Mouse (Mus musculus) 416B (cell line): ENCODE data around the gene Rad51.

ENCODE experiments used
- DNase-seq: peaks from one replicate; pipeline ENCODE4 v3.0.0; 2011; ENCODE audit warnings: low read depth

The Rad51 gene

DNA sequence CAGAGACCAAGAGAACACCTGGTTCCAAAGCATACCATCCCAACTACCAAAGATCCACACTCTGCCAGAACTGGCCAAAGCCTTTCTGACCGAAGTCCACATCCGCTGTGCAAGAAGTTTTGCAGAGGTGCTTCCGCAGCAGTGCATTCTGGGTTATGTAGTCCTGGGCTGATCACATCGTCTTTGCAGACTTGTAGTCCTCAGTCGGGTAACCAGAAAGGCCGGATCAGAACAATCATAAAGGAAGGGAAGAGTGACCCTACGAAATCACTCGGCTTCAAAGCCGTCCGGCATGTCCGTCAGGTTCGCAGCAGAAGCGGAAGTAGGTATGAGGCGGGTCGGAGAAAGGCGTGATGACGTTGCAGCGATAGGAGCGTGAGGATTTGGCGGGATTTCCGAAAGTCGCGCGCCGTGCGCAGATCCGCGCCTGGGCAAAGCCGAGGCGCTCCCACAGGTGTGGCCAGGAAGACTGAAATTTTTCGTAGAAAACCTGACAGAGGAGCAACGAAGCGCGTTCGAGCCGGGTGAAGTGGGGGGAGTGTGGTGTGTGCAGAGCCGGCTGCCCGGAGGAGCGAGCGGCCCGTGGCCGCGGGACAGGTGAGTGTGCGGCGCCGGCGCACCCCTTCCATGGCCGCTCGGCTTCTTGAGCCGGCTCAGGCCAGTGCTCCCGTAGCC, at the start of gene Rad51:
Gene Rad51 (plus strand): TSS at position 356 of the 675 bp plus-strand sequence.
- DNase-seq: peak; percentile 93

DNA sequence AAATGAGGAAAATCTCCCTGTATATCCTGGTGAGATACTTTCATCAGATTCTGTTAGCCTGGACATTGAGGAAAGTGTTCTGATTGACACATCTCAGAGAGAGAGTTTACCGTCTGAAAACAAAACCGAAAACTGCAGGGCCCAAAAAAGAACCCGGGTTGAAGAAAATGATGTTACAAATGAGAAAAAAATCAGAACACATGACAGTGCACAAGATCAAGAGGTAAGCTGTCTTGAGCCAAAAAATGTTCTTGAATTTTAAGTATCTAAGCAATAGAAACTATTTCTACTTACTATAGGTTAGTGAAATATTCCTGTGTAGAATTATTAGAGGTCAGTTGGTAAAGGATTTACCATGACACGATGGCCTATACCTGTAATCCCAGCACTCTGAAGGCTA, 40.2 kb upstream of the Rad51 start:
- DNase-seq: no peak

DNA sequence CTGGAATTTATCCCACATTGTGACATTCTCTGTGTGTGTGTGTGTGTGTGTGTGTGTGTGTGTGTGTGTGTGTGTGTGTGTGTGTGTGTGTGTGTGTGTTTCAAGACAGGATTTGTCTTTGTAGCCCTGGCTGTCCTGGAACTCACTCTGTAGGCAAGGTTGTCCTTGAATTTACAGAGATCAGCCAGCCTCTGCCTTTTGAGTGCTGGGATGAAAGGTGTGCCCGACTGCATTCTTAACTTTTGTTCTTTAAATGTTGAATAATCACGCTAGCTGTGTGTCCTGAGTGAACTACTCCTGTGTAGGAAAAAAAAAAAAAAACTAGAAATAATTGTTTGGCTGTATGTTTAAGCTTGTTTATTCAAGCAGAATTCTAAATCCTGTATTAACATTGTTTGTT, 26.4 kb upstream of the Rad51 start:
- DNase-seq: no peak

DNA sequence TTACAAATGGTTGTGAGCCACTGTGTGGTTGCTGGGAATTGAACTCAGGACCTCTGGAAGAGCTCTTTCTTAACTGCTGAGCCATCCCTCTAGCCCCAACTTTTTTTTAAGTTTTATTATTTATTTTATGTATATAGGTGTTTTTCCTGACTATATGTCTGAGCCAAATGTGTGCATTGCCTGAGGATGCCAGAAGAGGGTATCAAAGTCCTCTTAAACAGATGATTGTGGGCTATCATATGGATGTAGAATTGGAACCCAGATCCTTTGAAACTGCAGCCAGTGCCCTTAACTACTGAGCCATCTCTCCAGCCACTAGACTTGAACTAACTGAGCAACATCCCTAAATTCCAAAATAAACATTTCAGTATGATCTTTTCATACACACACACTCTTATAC, 11.0 kb upstream of the Rad51 start:
- DNase-seq: peak; percentile 32

DNA sequence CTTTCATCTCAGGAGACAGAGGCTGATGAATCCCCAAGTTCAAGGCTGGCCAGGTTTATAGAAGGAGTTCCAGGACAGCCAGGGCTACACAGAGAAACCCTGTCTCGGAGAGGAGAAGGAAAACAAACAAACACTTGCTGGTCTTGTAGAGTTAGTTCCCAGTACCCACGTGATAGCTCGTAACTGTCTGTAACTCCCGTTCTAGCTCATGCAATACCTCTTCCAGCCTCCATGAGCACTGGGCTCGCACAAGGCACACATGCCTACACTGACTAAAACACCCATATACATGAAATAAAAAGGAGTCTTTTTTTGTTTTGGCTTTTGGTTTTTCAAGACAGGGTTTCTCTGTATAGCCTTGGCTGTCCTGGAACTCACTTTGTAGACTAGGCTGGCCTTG, 6.0 kb upstream of the Rad51 start:
- DNase-seq: no peak

DNA sequence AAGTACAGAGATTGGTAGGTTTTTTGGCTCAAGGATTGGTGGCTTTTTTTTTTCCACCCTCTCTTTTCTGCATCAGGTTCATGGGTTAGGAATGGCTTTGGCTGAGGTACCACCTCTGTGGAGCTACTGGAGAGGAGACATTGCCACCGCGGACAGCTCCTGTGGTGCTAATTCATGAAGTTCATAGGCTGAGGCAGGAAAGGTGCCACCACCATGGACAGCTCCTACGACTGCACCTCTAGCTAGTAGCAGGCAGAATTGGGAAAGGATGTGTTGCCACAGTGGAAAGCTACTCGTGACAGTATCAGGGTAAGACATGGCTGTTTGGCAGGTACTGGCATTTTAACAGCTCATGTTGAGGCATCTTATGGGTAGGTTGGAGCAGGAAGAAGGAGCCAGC, 4.0 kb upstream of the Rad51 start:
- peak; percentile 71 for DNase-seq

DNA sequence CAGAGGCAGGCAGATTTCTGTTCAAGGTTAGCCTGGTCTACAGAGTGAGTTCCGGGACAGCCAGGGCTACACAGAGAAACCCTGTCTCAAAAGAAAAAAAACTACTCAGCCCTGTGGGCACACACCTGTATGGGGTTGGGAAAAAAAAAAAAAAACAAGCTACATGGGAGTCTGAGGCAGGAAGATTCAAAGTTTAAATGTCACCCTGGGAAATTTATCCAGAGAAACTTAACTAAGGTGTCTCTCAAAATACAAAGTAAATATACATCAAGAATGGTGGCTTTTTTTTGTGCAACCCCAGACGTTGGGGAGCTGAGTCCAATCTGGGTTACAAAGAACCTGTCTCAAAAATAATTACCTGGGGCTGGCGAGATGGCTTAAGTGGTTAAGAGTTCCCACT, 1.5 kb upstream of the Rad51 start:
- no peak for DNase-seq

DNA sequence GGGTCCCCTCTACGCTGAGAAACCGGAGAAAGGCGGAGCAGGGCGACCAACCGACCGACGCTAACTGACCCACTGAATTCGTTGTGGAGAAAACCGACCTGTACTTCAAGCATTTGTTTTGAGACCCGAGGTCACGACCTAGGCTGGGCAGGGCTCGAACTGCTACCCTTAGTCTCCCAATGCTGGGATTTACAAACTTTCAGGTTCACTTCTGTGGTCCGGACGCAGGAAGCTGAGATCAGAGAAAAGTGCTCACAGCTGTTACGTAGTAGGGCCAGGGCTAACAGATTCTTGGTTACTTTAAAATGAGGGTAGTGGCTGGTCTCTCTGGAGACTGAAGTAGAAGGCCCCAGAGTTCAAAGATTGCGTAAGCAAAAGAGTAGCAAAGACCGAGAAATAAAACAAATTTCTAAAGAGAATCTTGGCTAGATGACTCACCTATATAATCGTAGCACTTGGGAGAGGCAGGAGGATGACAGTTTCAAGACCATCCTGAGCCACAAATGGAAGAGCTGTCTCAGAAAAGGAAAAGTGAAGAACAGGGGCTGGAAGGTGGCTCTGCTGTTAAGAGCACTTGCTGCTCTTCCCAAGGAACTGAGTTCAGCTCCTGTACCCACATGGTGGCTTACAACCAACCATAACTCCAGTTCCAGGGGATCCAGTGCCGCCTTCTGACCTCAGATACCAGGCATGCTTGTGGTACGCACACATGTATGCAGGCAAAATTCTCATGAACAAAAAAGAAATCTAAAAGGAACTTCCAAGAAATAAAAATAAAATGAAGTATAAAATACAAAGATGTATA, 730 bp downstream of the Rad51 start:
- DNase-seq: peak; percentile 59

DNA sequence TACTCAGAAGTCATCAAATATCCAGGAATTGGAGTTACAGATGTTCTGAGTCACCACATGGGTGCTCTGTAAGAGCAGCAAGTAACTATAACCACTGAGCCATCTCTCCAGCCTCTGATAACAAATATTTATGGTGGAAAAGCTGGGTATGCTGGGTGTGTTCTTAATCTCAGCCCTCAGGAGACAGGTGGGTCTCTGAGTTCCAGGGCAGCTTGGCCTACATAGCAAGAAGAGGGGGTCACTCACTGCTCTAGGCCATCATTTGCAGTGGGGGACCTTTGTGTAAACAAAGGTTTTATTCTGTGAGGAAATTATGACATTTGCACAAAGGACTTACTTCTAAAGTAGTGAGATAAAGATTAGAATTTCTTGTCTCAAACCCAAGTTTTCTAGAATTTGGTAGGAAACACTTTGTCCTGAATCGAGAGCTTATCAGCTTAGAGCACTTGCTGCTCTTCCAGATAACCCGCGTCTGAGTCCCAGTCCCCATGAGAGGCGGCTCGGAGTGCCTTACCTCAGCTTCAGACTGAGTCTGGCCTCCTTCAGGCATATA, 23.8 kb downstream of the Rad51 start:
- no peak for DNase-seq

DNA sequence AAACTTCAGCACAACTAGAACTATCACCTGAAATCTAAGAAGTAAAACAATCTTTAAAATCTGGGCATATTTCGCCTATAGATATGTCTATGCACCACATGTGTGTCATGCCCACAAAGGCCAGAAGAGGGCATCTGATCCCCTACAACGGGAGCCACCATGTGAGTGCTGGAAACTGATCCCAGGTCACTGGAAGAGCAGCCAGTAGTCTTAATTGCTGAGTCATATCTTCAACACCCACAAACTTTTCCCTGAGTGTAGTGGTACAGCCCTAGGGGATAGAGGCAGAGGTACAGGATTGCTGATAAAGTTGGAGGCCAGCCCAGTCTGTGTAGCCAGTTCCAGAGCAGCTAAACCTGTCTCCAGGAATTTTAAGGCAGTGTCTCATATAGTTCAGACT, 32.6 kb downstream of the Rad51 start:
- DNase-seq: peak; percentile 42

DNA sequence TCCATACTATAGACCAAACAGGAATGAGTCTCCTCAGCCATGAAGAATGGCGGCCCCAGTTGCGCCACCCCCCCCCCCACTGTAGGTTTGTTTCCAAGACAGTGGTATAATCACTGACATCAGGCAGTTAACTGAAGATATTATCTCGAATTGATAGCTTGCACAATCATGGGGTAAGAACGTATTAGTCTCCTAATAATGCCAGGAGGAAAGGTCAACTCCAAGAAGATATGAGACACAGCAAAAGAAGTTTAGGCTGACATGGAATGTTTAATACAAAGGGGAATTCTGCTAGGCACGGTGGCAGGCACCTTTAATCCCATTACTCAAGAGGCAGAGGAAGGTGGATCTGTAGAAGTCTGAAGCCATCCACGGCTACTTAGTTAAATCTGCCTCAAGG, 33.8 kb downstream of the Rad51 start:
- DNase-seq: no peak

DNA sequence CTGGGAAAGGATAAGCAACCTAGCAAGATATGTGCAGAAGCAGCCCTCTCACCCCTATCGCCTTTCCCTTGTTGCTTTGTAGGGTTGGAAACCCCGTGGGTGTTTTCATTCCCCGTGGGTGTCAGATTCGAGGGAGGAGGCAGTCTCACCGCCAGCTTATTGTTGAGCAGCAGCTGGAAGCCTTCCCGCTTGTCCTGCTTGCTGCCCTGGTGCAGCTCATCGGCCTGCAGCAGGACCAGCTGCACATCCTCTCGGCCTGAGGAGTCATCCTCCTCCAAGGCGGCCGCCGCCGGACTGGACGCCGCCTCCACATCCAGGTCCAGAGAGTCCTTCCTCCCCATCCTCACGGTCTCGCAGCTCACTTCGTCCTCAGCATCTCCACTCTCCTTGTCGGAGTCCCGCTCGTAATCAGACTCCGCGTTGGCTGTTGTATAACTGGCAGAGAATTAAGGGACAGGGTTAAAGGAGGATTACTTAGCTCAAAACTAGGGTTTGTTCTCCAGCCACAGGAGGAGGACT, 34.6 kb downstream of the Rad51 start:
- DNase-seq: no peak

DNA sequence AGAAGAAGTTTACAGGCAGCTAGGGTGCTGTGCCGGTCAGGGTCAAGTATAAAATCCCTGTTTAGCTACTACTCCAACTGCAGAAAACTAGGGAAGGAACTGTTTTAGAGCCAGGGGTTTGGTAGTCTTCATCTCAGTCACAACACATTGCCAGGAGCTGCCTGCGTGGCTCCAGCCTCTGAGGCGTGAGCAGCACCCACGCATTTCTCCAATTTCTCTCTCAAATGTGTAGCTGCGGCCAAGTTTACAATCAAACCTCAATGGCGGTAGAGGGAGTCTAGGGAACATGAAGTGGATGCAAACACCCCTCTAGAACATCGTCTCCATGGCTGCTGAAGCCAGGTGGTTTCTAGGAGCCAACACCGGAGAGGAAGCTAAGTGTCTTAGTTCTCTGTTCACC, 35.2 kb downstream of the Rad51 start:
- no peak for DNase-seq

DNA sequence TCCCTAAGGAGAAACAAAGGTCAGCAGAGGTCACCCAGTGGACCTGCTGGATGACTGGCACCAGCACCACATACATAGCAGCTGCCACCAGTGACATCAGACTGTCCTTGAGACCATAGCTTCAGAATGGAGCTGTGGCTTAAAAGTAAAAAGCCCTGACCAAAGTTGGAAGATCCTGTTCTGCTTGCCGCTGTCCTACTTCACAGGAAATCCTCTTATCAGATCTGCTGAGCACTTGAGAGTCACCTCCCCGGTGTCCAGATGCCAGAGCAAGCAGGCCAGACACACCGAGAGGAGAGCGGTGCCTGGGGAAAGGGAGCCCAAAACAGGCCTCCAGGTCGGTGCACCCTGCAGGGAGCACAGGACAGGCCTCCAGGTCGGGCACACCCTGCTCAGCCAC, 39.7 kb downstream of the Rad51 start:
- DNase-seq: no peak

DNA sequence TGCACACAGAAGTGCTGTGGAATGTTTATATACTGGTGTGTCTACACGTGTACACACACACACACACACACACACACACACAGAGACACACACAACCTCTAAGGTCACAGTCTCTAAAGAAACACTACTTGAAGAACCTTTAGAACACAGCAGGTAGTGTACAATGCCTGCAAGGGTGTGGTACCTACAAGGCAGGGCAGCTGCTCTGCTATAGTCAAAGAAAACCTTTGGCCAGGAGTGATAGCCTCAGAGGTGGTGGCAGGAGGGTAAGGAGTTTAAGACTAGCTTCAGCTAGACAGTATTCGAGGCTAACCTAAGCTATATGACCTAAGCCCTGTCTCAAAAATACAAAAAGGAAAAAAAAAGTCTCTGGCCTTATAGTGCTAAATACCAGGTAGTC, 42.1 kb downstream of the Rad51 start:
- DNase-seq: no peak

DNA sequence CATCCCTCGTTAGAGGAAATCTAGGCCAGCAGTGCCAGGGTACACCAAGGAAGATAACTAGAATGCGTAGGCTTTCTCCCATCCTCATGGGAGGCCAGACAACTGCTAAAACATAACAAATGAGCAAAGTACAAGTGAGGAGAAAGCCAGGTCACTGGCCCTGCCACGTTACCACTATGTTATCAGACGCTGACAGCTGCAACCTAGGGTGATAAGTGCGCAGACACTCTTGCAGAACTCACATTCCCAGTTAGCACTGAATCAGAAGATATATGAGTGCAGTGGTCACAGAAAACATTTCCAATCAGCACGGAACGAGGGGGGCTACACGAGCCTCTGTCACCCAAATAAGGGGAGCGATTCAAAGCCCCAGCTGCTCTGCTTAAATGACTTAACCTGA, 42.8 kb downstream of the Rad51 start:
- DNase-seq: no peak

DNA sequence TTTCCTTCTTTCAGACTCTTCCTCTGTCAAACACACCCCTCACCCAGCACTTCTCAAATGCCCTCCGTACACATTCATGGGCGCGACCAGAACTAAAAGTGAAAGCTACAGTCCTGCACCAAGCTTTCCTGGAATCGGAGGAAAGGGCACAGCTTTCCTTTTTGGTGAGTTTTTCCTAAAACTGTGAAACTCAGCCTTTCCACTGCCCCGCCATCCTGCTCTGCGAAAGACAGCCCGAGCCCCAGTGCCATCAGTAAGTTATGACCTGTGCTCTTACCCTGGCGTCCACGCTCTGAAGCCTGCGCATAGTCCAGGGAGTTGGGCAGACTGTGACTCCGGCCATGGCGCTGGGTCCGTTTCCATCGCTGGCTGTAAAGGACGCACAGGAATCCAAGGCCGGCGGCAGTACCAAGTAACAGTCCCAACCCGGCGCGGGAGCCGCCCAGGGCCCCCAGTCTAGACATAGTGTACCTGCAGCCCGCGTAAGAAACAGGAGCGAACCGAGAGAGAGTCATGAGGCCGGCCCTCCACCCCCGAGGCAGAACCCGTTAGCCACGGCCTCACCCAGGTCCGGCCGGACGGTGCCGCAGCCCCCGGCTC, 43.6 kb downstream of the Rad51 start:
- DNase-seq: no peak

DNA sequence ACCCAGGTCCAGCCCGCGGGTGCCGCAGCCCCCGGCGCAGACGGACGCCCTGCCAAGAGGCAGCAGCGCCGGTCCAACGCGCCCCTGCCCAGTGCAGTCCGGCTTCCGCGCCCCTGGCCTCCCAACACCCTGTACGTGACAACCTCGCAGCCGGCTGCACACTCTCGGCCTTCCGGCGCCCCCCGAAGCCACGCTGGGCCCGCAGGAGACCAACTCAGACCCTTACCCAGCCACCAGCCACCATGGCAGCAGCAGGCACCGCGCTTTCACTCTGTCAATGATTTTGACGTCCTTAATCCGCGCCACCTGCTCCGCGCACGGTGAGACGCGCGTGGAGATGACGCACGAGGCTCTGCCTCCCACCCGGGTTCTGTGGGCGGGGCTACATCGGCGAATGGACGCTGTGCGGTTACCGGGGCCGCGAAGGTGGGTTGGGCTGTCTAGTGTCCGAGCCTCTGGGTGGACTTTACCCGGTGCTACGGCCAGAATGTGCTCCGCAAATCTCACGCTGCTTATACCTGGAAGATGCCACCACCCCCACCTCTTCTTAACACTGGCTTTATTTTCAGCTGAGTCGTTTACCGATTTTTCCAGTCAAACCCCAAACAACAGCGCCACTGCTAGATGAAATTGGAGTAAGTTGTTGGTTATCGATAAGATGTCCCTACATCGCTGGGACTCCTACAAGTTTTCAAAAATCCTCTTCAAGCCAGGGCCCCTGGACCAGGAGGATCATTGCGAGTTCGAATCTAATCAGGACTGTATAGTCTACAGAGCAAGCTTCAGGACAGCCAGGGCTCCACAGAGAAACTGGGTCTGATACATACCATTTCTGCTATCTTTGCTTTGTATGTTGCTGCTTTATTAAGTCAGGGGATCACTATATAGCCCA, 44.3 kb downstream of the Rad51 start, which contains the start of gene Rmdn3:
Gene Rmdn3 (minus strand): TSS at position 354 of the 892 bp plus-strand sequence.
- peak; percentile 93 for DNase-seq

DNA sequence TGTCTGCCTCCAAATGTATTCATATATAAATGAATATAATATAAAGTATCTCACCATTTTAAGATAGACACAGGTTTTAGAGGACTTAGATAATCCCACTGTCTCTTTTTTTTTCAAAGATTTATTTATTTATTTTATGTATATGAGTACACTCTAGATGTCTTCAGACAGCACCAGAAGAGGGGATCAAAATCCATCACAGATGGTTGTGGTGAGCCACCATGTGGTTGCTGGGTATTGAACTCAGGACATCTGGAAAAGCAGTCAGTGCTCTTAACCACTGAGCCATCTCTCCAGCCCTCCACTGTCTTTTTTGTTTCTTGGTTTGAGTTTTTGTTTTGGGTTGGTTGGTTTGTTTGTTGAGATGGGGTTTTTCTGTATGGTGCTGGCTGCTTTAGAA, 45.2 kb downstream of the Rad51 start:
- DNase-seq: peak; percentile 62

DNA sequence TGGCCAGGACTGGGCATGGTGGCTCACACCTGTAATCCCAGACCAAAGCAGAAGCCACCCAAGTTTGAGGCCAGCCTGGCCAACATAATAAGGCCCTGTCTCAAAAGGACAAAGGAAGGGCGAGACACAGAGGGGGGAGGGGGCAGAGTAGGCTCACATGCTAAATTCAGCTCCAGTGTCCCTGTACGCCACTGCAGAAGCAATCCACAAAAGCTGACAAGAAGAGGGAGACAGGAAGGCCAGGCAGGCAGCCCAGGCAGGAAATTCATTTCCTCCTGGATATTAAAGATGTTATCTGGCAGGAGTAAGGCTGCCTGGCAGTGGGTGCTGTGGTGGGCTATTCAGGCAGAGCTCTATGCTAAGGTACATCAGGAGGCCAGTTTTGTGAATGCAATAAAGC, 48.7 kb downstream of the Rad51 start:
- DNase-seq: no peak

DNA sequence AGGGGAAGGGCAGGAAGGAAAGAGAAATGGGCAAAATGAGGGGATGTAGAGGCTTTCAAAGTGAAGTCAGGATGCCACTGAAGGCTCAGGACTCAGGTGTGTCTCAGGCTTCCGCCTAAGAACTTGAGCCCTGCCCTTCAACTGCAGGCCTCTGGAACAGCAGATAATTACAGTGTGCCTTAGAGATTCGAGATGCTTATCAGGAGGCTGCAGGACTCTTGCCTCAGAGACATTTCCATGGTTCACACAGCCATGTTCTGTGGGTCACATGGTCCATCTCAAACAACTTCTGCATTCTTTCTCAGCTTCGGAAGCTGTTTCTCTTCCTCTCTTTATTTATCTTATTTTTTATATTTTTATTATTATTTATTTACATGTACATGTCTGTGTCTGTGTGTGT, 50.5 kb downstream of the Rad51 start:
- DNase-seq: peak; percentile 92

DNA sequence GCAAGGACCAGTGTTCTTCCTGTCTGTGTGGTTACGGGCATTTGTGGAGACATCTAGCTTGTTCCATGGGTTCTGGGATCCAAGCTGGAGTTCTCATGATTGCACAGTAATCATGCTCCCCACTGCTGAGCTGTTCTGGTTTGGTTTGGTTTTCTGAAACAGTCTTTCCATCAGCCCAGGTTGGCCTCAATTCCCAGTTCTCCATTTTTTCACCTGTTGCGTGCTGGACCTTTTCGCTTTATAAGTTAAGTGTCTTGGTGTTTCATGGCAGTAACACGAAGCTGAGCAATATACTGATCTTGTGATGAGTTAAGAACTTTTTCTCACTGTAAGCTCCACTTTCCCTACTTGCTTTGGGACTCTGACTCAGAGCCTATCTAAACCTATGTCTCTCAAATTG, 51.4 kb downstream of the Rad51 start:
- DNase-seq: no peak
